Mouse (Mus musculus): ENCODE measurements around the gene E2f1. TPM values are rescaled to one million over a fixed set of nuclear protein-coding genes. Genes with fewer than 3 reads are reported as not detected.
A peak's percentile ranks its signal among the peaks of the same experiment; 100 is the strongest.

The E2f1 gene
- total RNA-seq (2021): 1 to 10 TPM; 7.5 to 8.9 TPM
- long read RNA-seq, experiment 1, transcript E2f1-202 (7 exons, 2,732 nt): major isoform, 9 of 18 reads
- long read RNA-seq, experiment 1, transcript E2f1-201 (7 exons, 2,755 nt): minor isoform, 8 of 18 reads
- long read RNA-seq, experiment 1, partial matches to known transcripts: 1 of 18 reads
- long read RNA-seq, experiment 1, other reads (novel, unspliced or antisense): 0 of 18 reads
- long read RNA-seq, experiment 2, transcript E2f1-201 (7 exons, 2,755 nt): major isoform, 29 of 52 reads
- long read RNA-seq, experiment 2, transcript E2f1-202 (7 exons, 2,732 nt): minor isoform, 16 of 52 reads
- long read RNA-seq, experiment 2, partial matches to known transcripts: 2 of 52 reads
- long read RNA-seq, experiment 2, other reads (novel, unspliced or antisense): 5 of 52 reads

DNA sequence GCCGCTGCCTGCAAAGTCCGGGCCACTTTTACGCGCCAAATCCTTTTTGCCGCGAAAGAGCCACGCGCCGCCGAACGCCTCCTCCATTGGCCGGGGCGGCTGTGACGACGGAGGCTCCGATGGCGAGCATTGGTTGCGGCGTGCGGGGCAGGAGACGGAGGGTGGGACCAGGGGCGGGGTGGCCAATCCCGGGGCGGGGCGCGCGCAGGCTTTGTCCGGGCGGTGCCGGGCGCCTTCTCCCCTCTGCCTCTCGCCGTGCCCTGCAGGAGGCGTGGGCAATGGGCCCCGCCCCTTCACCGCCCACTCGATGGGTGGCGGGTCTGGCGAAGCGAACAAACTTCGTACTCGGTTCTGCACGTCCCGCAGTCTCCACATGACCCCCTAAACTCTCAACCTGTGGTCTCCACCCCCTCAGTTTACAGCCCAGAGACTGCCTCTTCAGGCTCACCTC is at the start of gene E2f1:
TSS of gene E2f1 (minus strand) at position 57 of the 451 bp plus-strand sequence.
- DNase-seq (ENCODE audit: low spot score in 2 of 2): peak; percentile 92 to 93

DNA sequence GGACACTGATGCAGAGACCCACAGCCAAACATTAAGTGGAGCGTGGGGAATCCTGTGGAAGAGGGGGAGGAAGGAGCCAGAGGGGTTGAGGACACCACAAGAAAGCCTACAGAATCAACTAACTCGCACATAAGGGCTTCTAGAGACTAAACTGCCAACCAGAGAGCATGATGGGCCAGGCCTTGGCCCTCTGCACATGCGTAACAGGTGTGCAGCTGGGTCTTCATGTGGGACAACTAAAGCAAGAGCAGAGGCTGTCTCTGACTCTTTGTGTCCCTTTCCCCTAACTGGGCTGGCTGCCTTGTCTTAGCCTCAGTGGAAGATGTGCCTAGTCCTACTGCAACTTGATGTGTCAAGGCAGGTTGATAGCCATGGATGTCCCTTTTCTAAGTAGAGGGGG is 47.4 kb upstream of the E2f1 start:
- no peak for DNase-seq (ENCODE audit: low spot score in 2 of 2)

DNA sequence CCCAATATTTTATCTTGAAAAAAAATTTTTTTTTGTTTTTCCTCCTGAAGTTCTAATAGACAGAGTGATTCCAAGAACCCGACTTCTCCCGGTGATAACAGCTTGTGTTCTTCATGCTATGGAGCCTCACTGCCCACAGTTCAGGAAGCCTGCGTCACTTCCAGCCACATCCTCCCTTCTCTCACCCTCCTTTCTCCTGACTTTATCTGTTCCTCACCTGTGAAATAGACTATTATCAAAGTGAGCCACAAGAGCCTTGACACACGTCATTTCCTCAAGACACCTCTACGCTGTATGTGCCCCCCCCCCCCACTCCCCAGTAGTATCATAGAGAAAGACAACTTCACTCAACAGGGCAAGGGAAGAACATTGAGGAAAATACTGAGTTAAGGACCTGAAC is 46.0 kb upstream of the E2f1 start:
- DNase-seq (ENCODE audit: low spot score in 2 of 2): no peak

DNA sequence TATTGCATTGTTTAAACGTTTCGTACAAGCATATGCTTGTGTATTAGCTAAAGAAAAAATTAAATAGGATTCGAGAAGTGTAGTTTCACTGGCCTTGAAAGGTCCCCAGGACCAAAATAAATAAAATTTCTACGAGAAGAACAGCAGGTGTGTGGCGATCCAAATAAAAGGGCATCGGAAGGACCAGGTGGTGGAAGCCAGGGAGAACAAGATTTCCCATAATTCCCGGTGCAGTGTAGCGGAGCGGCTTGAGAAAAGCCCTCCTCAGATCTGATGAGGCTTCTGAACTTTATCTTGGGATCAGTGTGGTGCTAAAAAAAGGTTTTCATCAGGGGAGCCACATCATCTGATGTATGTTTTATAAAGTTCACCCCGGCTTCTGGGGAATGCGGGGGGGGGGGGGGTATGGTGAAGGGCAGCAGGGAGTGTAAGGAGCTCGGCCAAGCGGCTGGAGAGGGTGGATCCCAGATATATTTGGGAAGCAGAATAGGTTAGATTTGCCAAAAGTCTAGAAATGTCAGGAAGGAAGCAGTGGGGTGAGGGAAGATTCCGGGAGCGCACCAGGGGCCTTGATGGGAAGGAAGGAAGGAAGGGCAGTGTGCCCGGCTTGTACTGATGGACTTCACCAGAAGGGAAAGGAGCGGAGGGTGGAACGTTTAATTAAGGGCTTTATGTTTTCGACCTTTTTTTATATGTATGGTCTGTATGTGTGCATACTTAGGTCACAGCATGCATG is 45.3 kb upstream of the E2f1 start:
- DNase-seq (ENCODE audit: low spot score in 2 of 2): no peak

DNA sequence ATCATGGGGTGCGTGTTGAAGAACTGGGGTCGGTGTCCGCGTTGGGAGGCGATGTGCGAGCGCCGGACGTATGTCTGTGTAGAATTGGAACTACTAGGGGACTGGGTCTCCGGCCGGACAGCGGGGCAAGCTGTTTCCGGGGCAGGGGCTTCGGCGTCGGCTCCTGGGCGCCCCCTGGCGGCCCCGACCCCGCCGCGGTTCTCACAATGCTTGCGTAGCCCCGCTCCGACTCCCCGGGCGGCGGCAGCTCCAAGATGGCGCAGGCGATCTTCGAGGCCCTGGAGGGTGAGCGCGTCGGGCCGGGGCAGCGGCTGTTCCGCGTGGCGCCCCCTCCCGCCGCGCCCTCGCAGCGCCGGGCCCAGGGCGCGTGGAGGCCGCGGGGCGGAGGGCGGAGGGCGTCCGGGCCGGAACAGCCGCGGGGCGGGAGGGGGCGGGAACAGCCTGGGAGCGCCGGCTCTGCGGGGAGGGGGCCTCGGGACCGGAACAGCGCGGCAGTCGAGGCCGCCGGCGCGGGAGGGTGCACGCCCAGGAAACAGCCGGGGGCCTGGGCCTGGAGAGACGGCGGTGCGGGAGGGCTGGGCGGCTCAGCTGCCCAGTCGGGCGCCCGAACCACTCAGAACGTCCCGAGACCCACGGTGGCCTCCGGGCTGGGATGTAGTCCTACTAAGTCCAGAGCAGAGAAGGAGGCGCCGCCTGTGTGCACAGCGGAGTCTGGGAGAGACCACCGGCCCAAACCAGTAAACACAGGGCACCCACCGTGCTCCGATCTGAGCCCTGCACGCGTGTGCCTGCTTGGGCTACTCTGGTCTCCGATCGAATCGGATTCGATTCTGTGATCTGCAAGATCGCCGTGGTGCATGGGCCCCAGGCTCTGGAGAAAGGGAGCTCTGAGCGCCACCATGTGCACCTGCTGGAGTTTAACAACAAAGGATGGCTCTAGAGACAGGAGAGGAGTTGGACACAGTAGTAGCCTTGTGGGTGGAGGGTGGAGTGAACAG is 43.7 kb upstream of the E2f1 start, which contains the start of the genes Zfp341 and 4930519P11Rik:
TSS of gene Zfp341 (plus strand) at position 180 of the 998 bp plus-strand sequence.
TSS of gene 4930519P11Rik (minus strand) at position 320 of the 998 bp plus-strand sequence.
- DNase-seq (ENCODE audit: low spot score in 2 of 2): peak; percentile 86 to 87

DNA sequence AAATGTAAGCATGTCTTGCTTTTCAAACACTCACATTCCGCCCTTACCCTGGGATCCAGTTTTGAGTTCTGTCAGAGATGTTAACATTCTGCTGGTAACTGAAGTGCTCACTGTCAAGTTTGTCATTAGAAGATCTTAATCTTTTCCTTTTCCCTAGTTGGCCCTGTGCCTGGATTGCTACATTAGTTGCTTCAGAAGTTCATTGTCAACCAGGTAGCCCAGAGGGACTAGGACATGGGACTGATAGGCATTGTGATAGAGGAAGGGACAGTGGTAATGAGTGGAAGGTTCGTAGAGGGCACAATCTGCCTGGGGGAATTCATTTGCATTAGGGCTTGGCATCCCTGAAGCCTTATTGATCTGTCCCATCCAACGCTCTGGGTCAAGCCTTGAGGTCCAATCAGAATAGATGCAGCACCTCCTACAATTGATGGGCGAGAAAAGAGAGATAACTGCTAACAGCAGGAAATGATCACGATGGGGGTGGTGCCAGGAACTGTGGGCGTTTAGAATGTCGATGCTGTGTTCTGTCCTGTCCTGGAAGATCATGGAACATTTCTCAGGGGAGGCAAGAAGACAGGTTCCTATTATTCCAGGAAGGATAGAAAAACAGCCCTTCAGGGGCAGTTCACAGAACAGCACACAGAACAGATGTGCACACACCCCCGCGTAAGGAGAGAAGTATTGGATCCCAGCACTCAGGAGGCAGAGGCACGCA is 39.5 kb upstream of the E2f1 start:
- no peak for DNase-seq (ENCODE audit: low spot score in 2 of 2)

DNA sequence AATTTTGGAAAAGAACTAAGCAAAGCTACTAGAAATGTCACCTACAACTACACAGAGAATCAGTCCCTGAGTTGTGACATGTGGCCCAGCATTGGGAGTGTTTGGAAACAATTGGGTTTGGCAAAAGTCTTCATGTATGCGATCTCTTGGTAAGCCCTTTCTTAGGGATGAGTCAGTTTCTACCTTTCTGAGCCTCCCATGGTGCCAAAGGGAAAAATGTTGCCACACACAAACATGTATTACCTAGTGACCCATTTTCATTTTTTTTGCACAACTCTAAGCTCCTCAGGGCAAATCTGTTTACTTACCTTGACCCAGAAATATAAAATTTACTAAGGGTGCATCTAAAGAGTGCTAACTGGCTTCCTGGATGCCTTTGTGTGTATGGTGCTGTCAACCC is 37.3 kb upstream of the E2f1 start:
- DNase-seq (ENCODE audit: low spot score in 2 of 2): no peak

DNA sequence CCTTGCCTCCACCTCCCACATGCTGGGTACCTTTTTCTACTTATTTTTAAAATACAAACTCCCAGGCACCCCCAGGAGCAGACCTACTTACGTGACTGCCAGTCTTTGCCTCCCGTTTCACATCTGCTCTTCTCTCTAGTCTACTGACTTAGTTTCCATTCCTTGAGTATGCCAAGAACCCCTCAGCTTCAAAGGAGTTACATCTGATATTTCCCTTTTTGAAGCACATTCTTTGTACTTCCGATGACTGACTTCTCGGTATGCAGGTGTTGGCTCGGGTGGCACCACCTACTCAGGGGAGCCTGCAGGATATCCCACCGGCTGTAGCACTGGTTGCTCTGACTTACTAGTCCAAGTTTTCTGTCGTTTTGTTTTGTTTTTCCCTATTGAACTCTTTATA is 34.5 kb upstream of the E2f1 start:
- no peak for DNase-seq (ENCODE audit: low spot score in 2 of 2)

DNA sequence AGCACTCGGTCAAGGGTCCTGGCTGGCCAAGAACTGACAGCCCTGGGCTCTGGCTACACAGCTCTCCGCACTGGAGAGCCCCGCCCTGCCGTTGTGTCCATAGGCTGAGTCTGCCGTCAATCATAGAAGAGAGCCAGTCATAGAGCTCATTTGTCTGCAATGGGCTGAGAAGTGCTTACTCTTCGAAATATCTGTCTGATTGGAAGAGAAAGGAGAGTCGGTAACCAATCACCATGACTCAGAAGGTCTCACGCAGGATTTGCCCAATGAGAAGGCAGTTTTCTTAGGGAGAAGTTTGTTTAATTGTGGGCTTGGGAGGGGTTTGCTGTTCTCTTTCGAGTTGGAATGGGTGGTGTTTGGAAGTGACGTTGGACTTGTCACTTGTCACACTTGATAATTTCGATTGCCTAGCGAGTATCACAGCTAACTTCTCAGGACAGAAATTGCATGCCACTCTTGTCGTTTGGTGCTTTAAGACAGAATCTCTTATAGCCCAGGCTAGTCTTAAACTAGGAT is 34.0 kb upstream of the E2f1 start, which contains the start of gene Pxmp4:
TSS of gene Pxmp4 (minus strand) at position 71 of the 516 bp plus-strand sequence.
- peak; percentile 94 to 97 for DNase-seq (ENCODE audit: low spot score in 2 of 2)

DNA sequence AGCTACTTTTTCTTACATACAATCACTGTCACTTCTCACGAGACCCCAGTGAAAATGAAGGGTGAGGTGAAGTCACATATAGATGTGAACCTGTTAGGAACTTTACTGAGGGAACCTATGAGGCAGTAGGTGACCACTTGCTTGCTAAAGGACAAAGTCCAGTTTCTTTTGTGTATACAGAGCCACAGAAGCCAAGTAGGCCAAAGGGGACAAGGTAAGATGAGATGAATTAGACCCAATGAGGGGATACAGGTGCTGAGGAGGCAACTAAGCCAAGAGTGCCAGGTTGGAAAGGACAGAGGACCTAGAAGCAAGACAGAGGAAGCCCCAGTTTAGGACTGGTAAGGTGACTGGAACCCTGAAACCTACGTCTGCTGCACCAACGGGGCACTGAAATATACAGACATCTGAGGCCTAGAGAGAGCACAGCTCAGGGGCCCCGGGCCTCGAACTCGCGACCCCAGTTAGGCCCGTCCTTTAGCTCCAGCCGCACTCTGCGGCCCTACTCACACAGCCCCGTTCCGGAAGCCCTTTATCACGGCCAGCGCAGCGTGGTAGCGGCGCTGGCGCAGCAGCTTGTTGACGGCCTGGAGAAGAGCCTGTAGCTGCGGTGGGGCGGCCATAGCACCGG is 33.4 kb upstream of the E2f1 start:
- DNase-seq (ENCODE audit: low spot score in 2 of 2): no peak

DNA sequence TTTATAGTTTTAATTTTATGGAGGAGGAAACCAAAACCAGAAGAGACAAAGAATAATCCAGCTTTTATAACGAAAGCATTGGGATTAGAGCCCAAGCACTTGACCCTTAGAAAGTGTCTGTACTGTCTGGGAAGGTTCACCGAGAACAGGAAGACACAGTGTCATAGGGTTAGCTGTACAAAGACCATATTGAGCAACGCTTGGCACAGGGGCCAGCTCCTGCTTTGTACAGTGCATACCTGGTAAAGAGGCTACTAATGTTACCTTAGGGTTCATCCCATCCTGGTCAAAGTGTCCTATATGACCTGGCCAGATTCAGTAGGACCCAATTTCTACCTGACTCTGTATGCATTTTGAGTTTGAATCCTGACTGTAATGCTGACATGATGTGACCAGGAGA is 31.6 kb upstream of the E2f1 start:
- no peak for DNase-seq (ENCODE audit: low spot score in 2 of 2)

DNA sequence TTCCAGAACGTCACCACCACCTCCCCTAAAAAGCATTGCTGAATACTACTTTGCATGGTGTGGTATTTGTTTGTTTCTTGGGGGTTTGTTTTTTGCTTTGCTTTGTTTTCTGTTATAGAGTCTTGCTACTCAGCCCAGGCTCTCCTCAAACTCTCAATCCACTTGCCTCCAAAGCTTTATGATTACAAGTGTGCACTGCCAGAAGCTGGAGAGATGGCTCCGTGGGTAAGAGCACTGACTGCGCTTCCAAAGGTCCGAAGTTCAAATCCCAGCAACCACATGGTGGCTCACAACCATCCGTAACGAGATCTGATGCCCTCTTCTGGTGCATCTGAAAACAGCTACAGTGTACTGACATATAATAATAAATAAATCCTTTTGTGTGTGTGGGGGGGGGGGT is 30.9 kb upstream of the E2f1 start:
- DNase-seq (ENCODE audit: low spot score in 2 of 2): no peak

DNA sequence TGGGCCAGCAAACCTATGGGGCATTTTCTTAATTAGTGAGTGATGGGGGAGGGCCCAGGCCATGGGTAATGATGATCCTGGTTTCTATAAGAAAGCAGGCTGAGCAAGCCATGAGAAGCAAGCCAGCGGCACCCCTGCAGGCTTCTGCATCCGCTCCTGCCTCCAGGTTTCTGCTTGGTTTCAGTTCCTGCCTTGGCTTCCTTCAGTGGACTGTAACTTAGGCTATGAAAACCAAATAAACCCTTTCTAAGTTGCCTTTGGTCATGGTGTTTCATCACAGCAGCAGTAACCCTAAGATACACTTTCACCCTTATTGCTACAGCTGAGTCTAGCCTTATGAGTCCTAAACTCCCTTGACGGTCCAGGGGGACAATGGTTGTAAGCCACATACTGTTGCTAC is 27.7 kb upstream of the E2f1 start:
- no peak for DNase-seq (ENCODE audit: low spot score in 2 of 2)

DNA sequence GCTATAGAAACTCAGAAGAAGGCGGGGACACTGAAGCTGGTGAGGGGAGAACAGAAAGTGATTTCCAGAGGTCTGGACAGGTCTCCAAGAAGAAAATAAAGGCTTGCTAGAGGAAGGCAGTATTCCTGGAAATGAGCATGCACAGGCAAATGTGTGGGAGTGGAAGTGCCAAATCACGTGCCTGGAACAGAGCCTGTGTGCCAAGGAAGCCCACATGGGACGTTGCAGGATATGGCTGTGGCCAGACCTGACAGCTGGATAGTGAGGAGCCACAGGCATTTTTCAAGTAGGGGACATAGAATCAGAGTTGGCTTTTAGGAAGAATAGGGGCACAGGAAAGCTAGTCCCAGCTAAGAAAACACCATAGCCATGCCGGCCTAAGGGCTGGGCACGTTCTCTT is 26.1 kb upstream of the E2f1 start:
- DNase-seq (ENCODE audit: low spot score in 2 of 2): no peak

DNA sequence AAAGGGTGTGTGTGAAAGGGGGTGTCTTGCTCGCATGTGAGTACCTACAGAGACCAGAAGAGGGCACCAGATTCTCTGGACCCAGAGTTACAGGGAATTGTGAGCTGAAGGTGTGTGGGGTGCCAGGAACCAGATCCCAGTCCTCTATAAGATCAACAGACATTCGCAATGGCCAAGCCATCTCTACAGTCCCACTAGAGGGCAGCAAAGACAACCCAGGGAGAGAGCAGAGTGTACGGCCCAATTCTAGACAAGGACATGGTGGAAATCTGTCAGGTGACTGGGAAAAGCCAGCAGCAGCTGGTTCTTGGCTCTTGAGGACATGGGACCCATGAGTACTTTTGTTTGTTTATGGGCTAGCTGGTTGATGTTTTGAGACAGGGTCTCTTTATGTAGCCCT is 23.3 kb upstream of the E2f1 start:
- DNase-seq (ENCODE audit: low spot score in 2 of 2): peak in 1 of 2 experiments; percentile 41

DNA sequence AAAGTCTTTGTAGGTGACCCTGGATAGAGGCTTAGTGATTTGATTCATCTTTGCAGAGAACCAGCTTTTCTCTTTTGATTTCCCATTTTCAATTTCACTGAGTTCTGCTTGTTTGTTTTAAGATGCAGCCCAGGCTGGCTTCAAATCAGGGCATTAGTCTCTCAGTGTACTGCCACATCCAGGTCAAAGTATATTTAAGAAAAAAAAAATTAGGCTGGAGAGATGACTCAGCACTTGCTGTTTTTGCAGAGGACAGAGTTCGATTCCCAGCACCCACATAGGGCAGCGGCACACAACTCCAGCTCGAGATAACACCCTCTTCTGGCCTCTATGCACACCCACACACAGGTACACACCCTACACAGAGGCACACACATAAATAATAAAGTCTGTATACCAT is 21.5 kb upstream of the E2f1 start:
- no peak for DNase-seq (ENCODE audit: low spot score in 2 of 2)

DNA sequence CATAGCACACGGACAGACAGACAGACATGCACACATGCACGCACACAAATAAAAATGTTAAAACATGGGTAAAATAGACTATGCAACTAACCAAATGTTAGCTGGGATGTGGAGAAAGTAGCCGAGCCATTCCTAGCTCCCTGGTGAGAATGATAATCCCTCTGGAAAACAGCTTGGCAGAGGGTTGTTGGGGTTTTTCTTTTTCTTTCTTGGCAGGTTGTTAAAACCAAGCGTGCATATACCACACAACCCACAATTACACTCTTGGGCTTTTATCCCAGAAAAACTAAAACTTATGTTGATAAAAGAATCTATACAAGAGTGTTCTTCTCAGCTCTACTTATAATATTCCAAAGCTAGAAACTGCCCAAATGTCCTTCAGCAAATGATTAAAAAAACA is 19.4 kb upstream of the E2f1 start:
- no peak for DNase-seq (ENCODE audit: low spot score in 2 of 2)

DNA sequence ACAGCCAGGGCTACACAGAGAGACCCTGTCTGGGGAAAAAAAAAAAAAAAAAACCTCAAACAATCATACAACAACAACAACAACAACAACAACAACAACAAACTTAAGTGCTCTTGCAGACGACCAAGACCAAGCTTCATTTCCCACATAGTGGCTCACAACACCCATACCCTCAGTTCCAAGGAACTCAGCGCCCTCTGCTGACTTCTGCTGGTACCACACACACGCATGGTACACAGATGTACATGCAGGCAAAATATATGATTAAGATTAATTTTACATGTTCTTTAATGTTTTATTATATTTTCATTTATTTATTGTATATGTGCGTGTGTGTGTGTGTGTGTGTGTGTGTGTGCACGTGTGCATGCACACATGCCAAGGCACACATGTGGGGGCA is 16.7 kb upstream of the E2f1 start:
- DNase-seq (ENCODE audit: low spot score in 2 of 2): no peak

DNA sequence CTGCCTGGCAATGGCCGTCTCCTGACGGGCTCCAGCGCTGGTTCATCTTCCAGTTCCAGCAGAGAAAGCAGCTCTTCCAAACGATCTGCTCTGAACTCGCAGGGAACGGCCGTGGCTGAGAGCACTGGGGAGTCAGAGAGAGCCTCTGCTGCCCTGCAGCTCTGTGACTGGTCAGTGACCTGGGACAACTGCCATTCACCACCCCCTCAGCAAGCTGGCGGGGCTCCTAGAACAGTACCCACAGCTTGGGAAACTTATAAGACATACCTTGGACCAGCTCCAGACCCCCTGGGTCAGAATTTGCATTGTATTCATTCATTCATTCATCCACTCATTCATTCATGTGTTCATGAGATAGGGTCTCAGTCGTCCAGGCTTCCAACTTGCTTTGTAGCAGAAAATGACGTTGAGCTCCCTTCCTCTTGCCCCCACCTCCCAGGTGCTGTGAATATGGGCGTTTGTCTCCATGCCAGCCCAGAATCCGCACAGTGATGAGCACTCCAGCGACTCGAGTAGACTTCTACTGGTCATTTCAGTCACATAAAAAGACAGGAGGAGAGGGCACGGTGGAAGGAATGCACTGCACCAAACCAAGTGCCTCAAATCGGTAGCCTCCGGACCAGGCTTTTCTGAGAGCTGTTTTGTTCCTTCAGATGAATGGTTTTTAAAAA is 15.4 kb upstream of the E2f1 start:
- no peak for DNase-seq (ENCODE audit: low spot score in 2 of 2)
